Comparison of ENCODE assay signal across 32 mouse cellular contexts in genomic region chr3:155099266-155099665, GRCm38 (mm10). TPM values are rescaled to one million over a fixed set of nuclear protein-coding genes. Genes with fewer than 3 reads are reported as not detected.
"Had no signal": no experiment of that assay in that cellular context is flagged by ENCODE, and none has a peak within 500 bp of the region (broad histone marks: within the 10 kb centered on the region; RNA-seq: fewer than 3 reads in every experiment).

No protein-coding gene starts in this region.

- H3K27ac ChIP-seq: embryonic facial prominence, embryonic 10.5 days; embryonic facial prominence, embryonic 12.5 days; embryonic facial prominence, embryonic 13.5 days; embryonic facial prominence, embryonic 15.5 days; forebrain, embryonic 10.5 days; forebrain, embryonic 12.5 days; forebrain, embryonic 13.5 days; forebrain, embryonic 15.5 days; gastrocnemius, adult 2 months had no signal

- H3K27me3 ChIP-seq: embryonic facial prominence, embryonic 12.5 days; embryonic facial prominence, embryonic 13.5 days; embryonic facial prominence, embryonic 15.5 days; forebrain, embryonic 12.5 days; forebrain, embryonic 13.5 days; forebrain, embryonic 15.5 days had no signal

- DNase-seq: cerebellum, adult 18-20 months; cerebellum, adult 2 months; cerebellum, adult 8-10 months; cerebellum, adult 9-10 months; cerebellum, adult 9-11 months; cerebellum, postnatal 10 days; cerebellum, postnatal 14 days; cerebellum, postnatal 25 days; cerebellum, postnatal 36 days; embryo, embryonic 11 days; forebrain, postnatal 0 days; gastrocnemius, adult 2 months; gastrocnemius, postnatal 10 days; gastrocnemius, postnatal 14 days; gastrocnemius, postnatal 25 days; gastrocnemius, postnatal 36 days; heart, adult 11 months; heart, adult 18-20 months had no signal

- H3K9ac ChIP-seq: embryonic facial prominence, embryonic 12.5 days; embryonic facial prominence, embryonic 13.5 days; embryonic facial prominence, embryonic 15.5 days; forebrain, embryonic 12.5 days; forebrain, embryonic 13.5 days; forebrain, embryonic 15.5 days; forebrain, postnatal 0 days had no signal

- H3K4me1 ChIP-seq: embryonic facial prominence, embryonic 10.5 days; embryonic facial prominence, embryonic 12.5 days; embryonic facial prominence, embryonic 13.5 days; embryonic facial prominence, embryonic 15.5 days; forebrain, embryonic 10.5 days; forebrain, embryonic 12.5 days; forebrain, embryonic 13.5 days; forebrain, embryonic 15.5 days had no signal

- H3K4me3 ChIP-seq: embryonic facial prominence, embryonic 10.5 days; embryonic facial prominence, embryonic 12.5 days; embryonic facial prominence, embryonic 13.5 days; embryonic facial prominence, embryonic 15.5 days; erythroblast, embryonic 14.5 days; forebrain, embryonic 10.5 days; forebrain, embryonic 12.5 days; forebrain, embryonic 13.5 days; forebrain, embryonic 15.5 days; gastrocnemius, adult 2 months had no signal

- ATAC-seq: forebrain, embryonic 13.5 days; forebrain, embryonic 14.5 days; forebrain, embryonic 15.5 days; forebrain, postnatal 0 days had no signal

- H3K9me3 ChIP-seq: embryonic facial prominence, embryonic 10.5 days; embryonic facial prominence, embryonic 12.5 days; embryonic facial prominence, embryonic 13.5 days; embryonic facial prominence, embryonic 15.5 days; forebrain, embryonic 10.5 days; forebrain, embryonic 12.5 days; forebrain, embryonic 13.5 days; forebrain, embryonic 15.5 days had no signal

- H3K36me3 ChIP-seq: embryonic facial prominence, embryonic 10.5 days; embryonic facial prominence, embryonic 12.5 days; embryonic facial prominence, embryonic 13.5 days; embryonic facial prominence, embryonic 15.5 days; forebrain, embryonic 10.5 days; forebrain, embryonic 12.5 days; forebrain, embryonic 15.5 days had no signal

- H3K4me2 ChIP-seq: embryonic facial prominence, embryonic 12.5 days; embryonic facial prominence, embryonic 13.5 days; embryonic facial prominence, embryonic 15.5 days; forebrain, embryonic 12.5 days; forebrain, embryonic 13.5 days; forebrain, embryonic 15.5 days had no signal

RNA-seq across cellular contexts. Expression of gene Lrriq3, which starts 6.0 kb away (rescaled TPM):
- polyA plus RNA-seq: erythroblast, embryonic 14.5 days had no signal

RNA-seq across cellular contexts. Expression of gene Fpgt, which starts 6.1 kb away (rescaled TPM):
- polyA plus RNA-seq: erythroblast, embryonic 14.5 days had no signal

RNA-seq across cellular contexts. Expression of gene Tnni3k, which starts 44.1 kb away (rescaled TPM):
- polyA plus RNA-seq: embryonic facial prominence, embryonic 10.5 days; embryonic facial prominence, embryonic 11.5 days; embryonic facial prominence, embryonic 14.5 days; embryonic facial prominence, embryonic 15.5 days; erythroblast, embryonic 14.5 days; forebrain, embryonic 10.5 days; forebrain, embryonic 11.5 days; forebrain, embryonic 12.5 days; forebrain, embryonic 13.5 days; gonadal fat pad, adult 2 months had no signal
